Mouse (Mus musculus) ES-E14 (cell line): ENCODE data around the gene Slc7a6. TPM values are rescaled to one million over a fixed set of nuclear protein-coding genes. Genes with fewer than 3 reads are reported as not detected.

Experiments used
- DNase-seq: peaks from one replicate; pipeline ENCODE4 v3.0.0-alpha.2; 2013; ENCODE audit warnings: low read depth, low spot score
- H3K27ac ChIP-seq: 2 replicates; pipeline ENCODE4 v1.5.1; 2012; ENCODE audit warnings: low read depth, mild to moderate bottlenecking, low read length, moderate library complexity, mixed read lengths; ENCODE audit not compliant: poor library complexity, insufficient read depth, severe bottlenecking
- H3K36me3 ChIP-seq: 2 replicates; pipeline ENCODE4 v1.6.1; 2012; ENCODE audit warnings: mild to moderate bottlenecking, low read length, moderate library complexity, mixed read lengths; ENCODE audit not compliant: control insufficient read depth, poor library complexity, insufficient read depth, severe bottlenecking
- H3K4me1 ChIP-seq, 2 experiments: fragments of 150-350 bp in 1 of 2; sonication (generic) in 1 of 2; 2 replicates each; pipeline ENCODE4 v1.6.1; 2012; ENCODE audit warnings: low read length in 2 of 2, mild to moderate bottlenecking in 1 of 2, mixed read lengths in 1 of 2; ENCODE audit not compliant: control insufficient read depth in 2 of 2, insufficient read depth in 2 of 2, poor library complexity in 1 of 2
- H3K4me3 ChIP-seq, 2 experiments: fragments of 150-350 bp in 1 of 2; sonication (generic) in 1 of 2; 2 replicates each; pipeline ENCODE4 v1.5.1; 2012; ENCODE audit warnings: low read length in 2 of 2, low read depth in 1 of 2, mild to moderate bottlenecking in 1 of 2, mixed read lengths in 1 of 2; ENCODE audit not compliant: insufficient read depth in 1 of 2, poor library complexity in 1 of 2, severe bottlenecking in 1 of 2
- H3K9ac ChIP-seq: 2 replicates; pipeline ENCODE4 v1.6.1; 2012; ENCODE audit warnings: low read depth, mild to moderate bottlenecking, low read length, mixed read lengths; ENCODE audit not compliant: poor library complexity, insufficient read depth, severe bottlenecking
- H3K9me3 ChIP-seq: fragments of 150-350 bp; sonication (generic); 2 replicates; pipeline ENCODE4 v1.6.1; 2012; ENCODE audit warnings: low read depth, mild to moderate bottlenecking, low read length; ENCODE audit not compliant: control insufficient read depth, insufficient read depth
- CHD2 ChIP-seq: IDR thresholded peaks from 2 replicates; pipeline ENCODE4 v1.6.1; 2014; ENCODE audit warnings: mild to moderate bottlenecking, low read depth, low read length, inconsistent platforms
- HCFC1 ChIP-seq: IDR thresholded peaks from 2 replicates; pipeline ENCODE4 v1.6.1; 2012; ENCODE audit warnings: low read length, inconsistent platforms, borderline replicate concordance; ENCODE audit not compliant: insufficient read depth
- MAFK ChIP-seq: IDR thresholded peaks from 2 replicates; pipeline ENCODE4 v1.6.1; 2014; ENCODE audit warnings: mild to moderate bottlenecking, low read depth, low read length, inconsistent platforms; ENCODE audit not compliant: insufficient read depth
- ZC3H11A ChIP-seq: IDR thresholded peaks from 2 replicates; pipeline ENCODE4 v1.6.1; 2012; ENCODE audit warnings: low read depth, mild to moderate bottlenecking, inconsistent platforms, low read length, borderline replicate concordance
- ZNF384 ChIP-seq: IDR thresholded peaks from 2 replicates; pipeline ENCODE4 v1.6.1; 2012; ENCODE audit warnings: low read depth, low read length, inconsistent platforms
- in situ Hi-C, 2 experiments: fragments of 600-800 bp; cut with MboI; formaldehyde crosslinking; loops; one replicate each; pipeline ENCODE4 v1.15.1; 2025; ENCODE audit warnings: low sequenced_read_pairs in 2 of 2, inconsistent platforms in 1 of 2; ENCODE audit not compliant: unreplicated experiment in 2 of 2
- total RNA-seq: library from RNA; depleted of rRNA; stranded (reverse); fragments of 300-350 nt; gene quantifications from 2 replicates; pipeline ENCODE4 v1.2.3, GENCODE M21; 2012

Slc7a6 gene
- total RNA-seq, 1 experiment: 46.2 TPM

GRCm38 (mm10) chr8:106137218-106137905, 31.3 kb upstream of the Slc7a6 start:
- no peaks in the 10 kb centered on the region for H3K9me3 ChIP-seq
- peaks cover 0 to 29% of the 10 kb centered on the region in 2 experiments; a peak in 2 of 4 replicates for H3K4me1 ChIP-seq
- H3K9ac ChIP-seq: peak overlapping the region; percentile 72
- no peak overlapping the region for H3K27ac ChIP-seq
- DNase-seq: no peak
- peaks cover 9% of the 10 kb centered on the region; the same call in 1 of the 2 replicates for H3K36me3 ChIP-seq
- TF ChIP-seq CHD2: no peak
- TF ChIP-seq MAFK: no peak
- TF ChIP-seq ZNF384: no peak
- TF ChIP-seq ZC3H11A: no peak
- TF ChIP-seq HCFC1: no peak
- in situ Hi-C loops: no loop called here
- H3K4me3 ChIP-seq: peak overlapping the region; percentile 81 to 94

GRCm38 (mm10) chr8:106137906-106138477, 30.7 kb upstream of the Slc7a6 start:
- Histone ChIP-seq H3K4me3 (peak overlapping the region; percentile 81 to 94), H3K36me3 (peaks cover 3% of the 10 kb centered on the region; the same call in 1 of the 2 replicates), H3K9ac (peak overlapping the region; percentile 83), H3K4me1 (peaks cover 0 to 24% of the 10 kb centered on the region in 2 experiments; a peak in 2 of 4 replicates), H3K27ac (peak overlapping the region; percentile 82), H3K9me3 (no peaks in the 10 kb centered on the region)
- in situ Hi-C loops: no loop called here
- TF ChIP-seq CHD2 (peak; percentile 35; the same call in 1 of the 2 replicates), ZNF384 (no peak), ZC3H11A (no peak), HCFC1 (0 out of 2 replicates have a peak, but pooled peaks have one; percentile 29), MAFK (0 out of 2 replicates have a peak, but pooled peaks have one; percentile 26)
- peak; percentile 86 for DNase-seq

- Histone ChIP-seq H3K9ac (peak overlapping the region; percentile 83; the same call in 1 of the 2 replicates), H3K4me1 (peaks cover 0 to 19% of the 10 kb centered on the region in 2 experiments; a peak in 2 of 4 replicates), H3K27ac (peak overlapping the region; percentile 82; the same call in 1 of the 2 replicates), H3K4me3 (peak overlapping the region; percentile 81 to 94), H3K9me3 (no peaks in the 10 kb centered on the region), H3K36me3 (peaks cover 3% of the 10 kb centered on the region; the same call in 1 of the 2 replicates)
- in situ Hi-C loops: no loop called here
- no peak for TF ChIP-seq ZC3H11A
- no peak for TF ChIP-seq ZNF384
- TF ChIP-seq CHD2: no peak
- no peak for DNase-seq
Observed at GRCm38 (mm10) chr8:106138616-106139015, 30.0 kb upstream of the Slc7a6 start.

- Histone ChIP-seq H3K4me3 (no peak overlapping the region), H3K36me3 (no peaks in the 10 kb centered on the region), H3K4me1 (peaks cover 0 to 10% of the 10 kb centered on the region in 2 experiments; a peak in 2 of 4 replicates), H3K9ac (no peak overlapping the region), H3K27ac (no peak overlapping the region), H3K9me3 (no peaks in the 10 kb centered on the region)
- in situ Hi-C loops: no loop called here
- no peak for TF ChIP-seq CHD2
- no peak for TF ChIP-seq HCFC1
- TF ChIP-seq ZNF384: no peak
- TF ChIP-seq ZC3H11A: no peak
- no peak for TF ChIP-seq MAFK
- DNase-seq: no peak
Observed at GRCm38 (mm10) chr8:106140191-106140590, 28.5 kb upstream of the Slc7a6 start.
